Mouse (Mus musculus) stomach, postnatal 0 days (tissue): ENCODE data around the gene Rpl14. TPM values are rescaled to one million over a fixed set of nuclear protein-coding genes. Genes with fewer than 3 reads are reported as not detected.

Experiments used
- ATAC-seq: fragments of 200-750 bp; cut with Nextera tagmentation; 2 replicates; pipeline ENCODE4 v1.8.0; 2017; ENCODE audit not compliant: low FRiP score, low TSS enrichment
- DNase-seq: peaks from one replicate; pipeline ENCODE4 v3.0.0-alpha.2; 2016; ENCODE audit warnings: low spot score
- H3K27ac ChIP-seq: fragments of 300-500 bp; sonication (generic); replicated peaks from 2 replicates; pipeline ENCODE4 v1.5.1; 2014; ENCODE audit warnings: mild to moderate bottlenecking, control low read depth
- H3K27me3 ChIP-seq: fragments of 300-500 bp; sonication (generic); 2 replicates; pipeline ENCODE4 v1.6.1; 2014; ENCODE audit warnings: low read length; ENCODE audit not compliant: control insufficient read depth, insufficient read depth
- H3K36me3 ChIP-seq: fragments of 300-500 bp; sonication (generic); 2 replicates; pipeline ENCODE4 v1.6.1; 2014; ENCODE audit warnings: low read length, mixed read lengths; ENCODE audit not compliant: control insufficient read depth, insufficient read depth
- H3K4me1 ChIP-seq: fragments of 300-500 bp; sonication (generic); replicated peaks from 2 replicates; pipeline ENCODE4 v1.6.1; 2014; ENCODE audit warnings: antibody characterized with exemption; ENCODE audit not compliant: control insufficient read depth, insufficient read depth
- H3K4me2 ChIP-seq: fragments of 300-500 bp; sonication (generic); replicated peaks from 2 replicates; pipeline ENCODE4 v1.6.1; 2014; ENCODE audit warnings: low read depth, mild to moderate bottlenecking, control low read depth, moderate library complexity
- H3K4me3 ChIP-seq: fragments of 300-500 bp; sonication (generic); 2 replicates; pipeline ENCODE4 v1.5.1; 2014; ENCODE audit warnings: low read depth, low read length, control low read depth
- H3K9ac ChIP-seq: fragments of 300-500 bp; sonication (generic); 2 replicates; pipeline ENCODE4 v1.6.1; 2014; ENCODE audit warnings: mild to moderate bottlenecking, low read length, control low read depth, mixed read lengths
- H3K9me3 ChIP-seq: fragments of 300-500 bp; sonication (generic); 2 replicates; pipeline ENCODE4 v1.6.1; 2016; ENCODE audit warnings: low read length; ENCODE audit not compliant: control insufficient read depth
- CTCF ChIP-seq: IDR thresholded peaks from 2 replicates; pipeline ENCODE4 v1.5.1; 2016; ENCODE audit warnings: antibody characterized with exemption, low read depth, mild to moderate bottlenecking, moderate library complexity
- EP300 ChIP-seq: optimal IDR thresholded peaks from 2 replicates; pipeline ENCODE3; 2016; ENCODE audit warnings: antibody characterized with exemption
- WGBS: fragments of 180-500 bp; shearing (Covaris S2); extraction: QIAGEN DNeasy Blood & Tissue Kit; methylation state at CpG from one replicate; pipeline ENCODE4 v1.1.7; 2014; 5-methylcytosine and 5-hydroxymethylcytosine counted together
- polyA plus RNA-seq: library from polyadenylated mRNA; unstranded; fragments of >200 nt; fragmentation: Nextera tagmentation; extraction: Ambion mirVana; gene quantifications from 2 replicates; pipeline ENCODE4 v1.2.1, GENCODE M21; 2015

The Rpl14 gene
- polyA plus RNA-seq, 1 experiment from 2014 or later: 742 TPM

- Histone ChIP-seq H3K9ac (no peak overlapping the region), H3K27me3 (no peaks in the 10 kb centered on the region), H3K4me1 (0 out of 2 replicates have a peak, but pooled peaks cover 4% of the 10 kb centered on the region), H3K4me2 (no peak overlapping the region), H3K27ac (no peak overlapping the region), H3K36me3 (no peaks in the 10 kb centered on the region), H3K4me3 (no peak overlapping the region), H3K9me3 (no peaks in the 10 kb centered on the region)
- DNase-seq (no peak), ATAC-seq (no peak)
- TF ChIP-seq CTCF (no peak), EP300 (no peak)
- WGBS: 36% methylated on average over 2 of the region's 2 CpGs
Measured at GRCm38 (mm10) chr9:120568917-120569316, 2.3 kb upstream of the Rpl14 start.

DNA sequence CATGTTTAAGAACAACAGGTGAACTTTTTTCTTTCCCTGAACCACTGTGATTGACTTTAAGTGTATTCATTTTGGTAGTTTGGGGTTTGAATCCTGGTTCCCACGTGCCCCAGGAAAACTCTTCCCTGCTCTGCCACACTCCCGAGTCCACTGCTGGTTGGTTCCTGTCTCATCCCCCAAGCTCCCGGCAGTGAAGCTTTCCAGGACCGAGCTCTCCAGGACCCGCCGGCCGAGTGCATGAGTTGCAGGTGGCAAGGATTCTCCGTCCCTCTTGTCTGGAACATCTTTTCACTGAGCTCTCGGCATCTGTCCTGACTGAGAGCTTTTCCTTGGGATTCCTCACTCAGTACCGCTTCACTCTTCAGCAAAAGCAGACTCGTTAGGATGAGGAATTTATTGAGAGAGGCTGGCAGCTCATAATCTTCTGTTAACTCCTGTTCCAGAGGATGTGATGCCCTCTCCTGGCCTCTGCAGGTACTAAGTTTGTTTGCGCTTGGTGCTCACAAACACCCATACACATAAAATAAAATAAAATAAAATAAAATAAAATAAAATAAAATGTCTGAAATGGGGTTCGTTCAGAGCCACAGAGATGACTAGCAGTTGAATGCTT lies 1.4 kb upstream of the Rpl14 start:
- no peak overlapping the region for H3K4me3 ChIP-seq
- no peak overlapping the region for H3K4me2 ChIP-seq
- H3K9ac ChIP-seq: no peak overlapping the region
- H3K27me3 ChIP-seq: no peaks in the 10 kb centered on the region
- 0 out of 2 replicates have a peak, but pooled peaks cover 4% of the 10 kb centered on the region for H3K4me1 ChIP-seq
- DNase-seq (peak; percentile 67), ATAC-seq (no peak)
- no peak overlapping the region for H3K27ac ChIP-seq
- no peaks in the 10 kb centered on the region for H3K9me3 ChIP-seq
- TF ChIP-seq CTCF (peak; percentile 72), EP300 (no peak)
- WGBS: 61% methylated on average over 13 of the region's 13 CpGs
- H3K36me3 ChIP-seq: 0 out of 2 replicates have a peak, but pooled peaks cover 4% of the 10 kb centered on the region

DNA sequence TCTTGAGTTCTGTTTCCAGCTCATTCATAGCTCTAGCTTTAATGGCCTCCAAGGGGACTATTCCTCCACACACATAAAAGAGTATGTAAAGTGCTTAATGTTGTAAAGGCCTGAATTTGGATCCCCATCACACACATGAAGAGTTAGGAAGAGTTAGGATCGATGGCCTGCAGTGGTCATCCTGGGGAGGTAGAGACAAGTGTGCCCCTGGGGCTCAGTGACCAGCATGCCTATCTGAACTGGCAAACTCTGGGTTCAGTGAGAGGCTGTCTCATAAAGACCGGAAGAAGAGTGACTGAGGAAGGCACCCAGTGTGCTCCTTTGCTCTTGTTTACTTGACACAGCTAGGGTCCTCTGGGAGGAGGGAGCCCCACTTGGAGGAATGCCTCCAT lies 914 bp upstream of the Rpl14 start:
- Histone ChIP-seq H3K27ac (no peak overlapping the region; the same call in 1 of the 2 replicates), H3K9me3 (no peaks in the 10 kb centered on the region), H3K36me3 (0 out of 2 replicates have a peak, but pooled peaks cover 7% of the 10 kb centered on the region), H3K4me1 (0 out of 2 replicates have a peak, but pooled peaks cover 4% of the 10 kb centered on the region), H3K4me3 (0 out of 2 replicates have a peak overlapping the region, but pooled peaks have one; percentile 78), H3K9ac (no peak overlapping the region), H3K27me3 (no peaks in the 10 kb centered on the region), H3K4me2 (peak overlapping the region; percentile 84)
- 47% methylated on average over 2 of the region's 2 CpGs for WGBS
- DNase-seq: no peak
- TF ChIP-seq CTCF: no peak
- no peak for TF ChIP-seq EP300
- ATAC-seq: no peak

DNA sequence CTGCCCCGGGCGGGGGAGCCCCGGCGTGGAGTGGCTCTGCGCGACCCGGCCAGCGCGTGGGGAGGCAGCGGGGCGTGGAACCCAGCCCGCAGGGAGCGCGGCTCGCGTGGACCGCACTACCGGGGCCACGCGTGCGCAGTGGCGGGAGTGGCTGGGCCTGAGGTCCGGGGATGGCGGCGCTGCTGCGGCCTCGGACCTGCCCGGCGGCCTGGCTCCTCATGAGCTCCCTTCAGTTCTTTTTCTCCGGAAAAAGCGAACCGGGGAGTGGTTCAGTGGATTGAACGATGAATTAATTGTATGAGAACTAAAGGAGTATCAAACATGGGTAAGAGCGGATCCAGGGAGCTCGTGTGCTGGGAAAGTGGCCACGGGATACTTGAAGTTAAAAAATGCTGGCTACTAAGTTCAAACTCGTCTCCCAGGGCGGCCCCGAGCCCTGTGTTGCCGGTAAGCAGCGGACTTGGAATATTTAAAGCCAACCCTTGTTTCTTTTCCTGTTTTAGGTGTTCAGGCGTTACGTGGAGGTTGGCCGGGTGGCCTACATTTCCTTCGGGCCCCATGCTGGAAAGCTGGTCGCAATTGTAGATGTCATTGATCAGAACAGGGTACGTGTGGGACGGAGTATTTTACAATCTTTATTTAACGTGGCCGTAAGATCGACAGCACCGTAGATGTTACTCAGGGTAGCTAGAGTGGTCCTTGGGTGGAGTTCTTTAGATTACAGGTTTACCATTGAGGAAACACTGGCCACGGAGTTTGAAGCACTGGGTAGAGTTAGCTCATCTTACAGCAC lies 545 bp downstream of the Rpl14 start:
- Histone ChIP-seq H3K9me3 (no peaks in the 10 kb centered on the region), H3K36me3 (0 out of 2 replicates have a peak, but pooled peaks cover 8% of the 10 kb centered on the region), H3K27me3 (no peaks in the 10 kb centered on the region), H3K9ac (peak overlapping the region; percentile 82), H3K4me2 (peak overlapping the region; percentile 84), H3K4me3 (peak overlapping the region; percentile 78), H3K4me1 (0 out of 2 replicates have a peak, but pooled peaks cover 4% of the 10 kb centered on the region), H3K27ac (peak overlapping the region; percentile 87)
- ATAC-seq (peak; percentile 78), DNase-seq (no peak)
- TF ChIP-seq CTCF (no peak), EP300 (no peak)
- WGBS: under 1% methylated on average over 53 of the region's 53 CpGs

GRCm38 (mm10) chr9:120575748-120576661 lies 4.8 kb downstream of the Rpl14 start:
- no peaks in the 10 kb centered on the region for H3K27me3 ChIP-seq
- no peak overlapping the region for H3K27ac ChIP-seq
- ATAC-seq (no peak), DNase-seq (no peak)
- no peak overlapping the region for H3K4me3 ChIP-seq
- TF ChIP-seq CTCF (peak; percentile 37; the same call in 1 of the 2 replicates), EP300 (no peak)
- H3K4me2 ChIP-seq: no peak overlapping the region
- 0 out of 2 replicates have a peak, but pooled peaks cover 2% of the 10 kb centered on the region for H3K4me1 ChIP-seq
- no peak overlapping the region for H3K9ac ChIP-seq
- H3K36me3 ChIP-seq: 0 out of 2 replicates have a peak, but pooled peaks cover 8% of the 10 kb centered on the region
- WGBS: 63% methylated on average over 6 of the region's 6 CpGs
- no peaks in the 10 kb centered on the region for H3K9me3 ChIP-seq
